Comparison of ENCODE assay signal across 7 mouse cellular contexts in the genomic region with DNA sequence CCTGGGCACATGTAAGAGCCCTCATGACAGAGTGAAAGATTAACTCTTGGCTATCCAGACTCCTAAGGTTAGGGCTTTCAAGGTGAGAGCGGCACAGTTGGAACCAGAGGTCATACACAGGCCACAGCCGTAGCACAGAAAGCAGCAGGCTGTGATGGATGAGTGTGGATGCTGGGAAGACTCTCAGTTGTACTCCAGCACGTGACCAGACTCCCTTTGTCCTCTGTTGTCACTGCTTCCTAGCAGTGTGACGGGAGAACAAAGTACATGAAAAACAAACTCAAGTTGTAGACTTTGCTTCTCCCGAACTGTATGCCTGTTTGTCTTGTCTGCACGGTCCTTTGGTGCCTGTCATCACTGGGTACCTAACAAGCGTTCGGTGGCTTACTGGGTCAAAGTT. TPM values are rescaled to one million over a fixed set of nuclear protein-coding genes. Genes with fewer than 3 reads are reported as not detected.
DNase-seq lines count a peak whose midpoint lies in the region; ATAC-seq and TF ChIP-seq lines count a peak whose summit lies in the region.

No protein-coding gene starts in this region.

- no peak for TF ChIP-seq CTCF in cerebellum, adult 2 months (IDR thresholded peaks at IDR 0.05; ENCODE audit: borderline replicate concordance, insufficient read depth, low read depth, low read length)

- no peak overlapping the region for H3K4me2 ChIP-seq in midbrain, embryonic 12.5 days (replicated peaks)

- peak; percentile 34; the same call in 1 of the 2 replicates for ATAC-seq in midbrain, embryonic 12.5 days (ENCODE audit: low FRiP score, low read depth)

- H3K4me1 ChIP-seq in midbrain, embryonic 12.5 days: peaks cover 16% of the 10 kb centered on the region
- peaks cover 4% of the 10 kb centered on the region; the same call in 1 of the 2 replicates for H3K4me1 ChIP-seq in cerebellum, adult 2 months (ENCODE audit: control insufficient read depth, insufficient read depth, low read length)

- 37% methylated on average over 8 of the region's 8 CpGs for WGBS in midbrain, embryonic 12.5 days
- WGBS in cerebellum, adult 2 months: 43% methylated on average over 8 of the region's 8 CpGs

- peak; percentile 26 for DNase-seq in adrenal gland, postnatal 14 days
- peak; percentile 39 for DNase-seq in embryo, embryonic 11.5 days (ENCODE audit: low read depth, low spot score)
- peak; percentile 75 to 84 for DNase-seq in kidney, adult 8-10 months
- DNase-seq in frontal cortex, postnatal 10 days (ENCODE audit: low spot score in 2 of 2): no peak
- DNase-seq in cerebellum, adult 2 months: no peak
- DNase-seq in right cerebral cortex, adult 18-20 months: no peak

- H3K27ac ChIP-seq in midbrain, embryonic 12.5 days (replicated peaks): no peak overlapping the region
- H3K27ac ChIP-seq in cerebellum, adult 2 months (ENCODE audit: insufficient read depth, low read length): no peak overlapping the region

- no peaks in the 10 kb centered on the region for H3K9me3 ChIP-seq in midbrain, embryonic 12.5 days

- H3K36me3 ChIP-seq in midbrain, embryonic 12.5 days: no peaks in the 10 kb centered on the region

- TF ChIP-seq POLR2A in cerebellum, adult 2 months (IDR thresholded peaks at IDR 0.05; ENCODE audit: borderline replicate concordance, insufficient read depth, low read length): no peak

- no peak overlapping the region for H3K9ac ChIP-seq in midbrain, embryonic 12.5 days (replicated peaks)

- no peaks in the 10 kb centered on the region for H3K27me3 ChIP-seq in midbrain, embryonic 12.5 days
- no peaks in the 10 kb centered on the region for H3K27me3 ChIP-seq in cerebellum, adult 2 months (ENCODE audit: control insufficient read depth, insufficient read depth, low read length)

- no peak overlapping the region for H3K4me3 ChIP-seq in midbrain, embryonic 12.5 days
- no peak overlapping the region for H3K4me3 ChIP-seq in cerebellum, adult 2 months (replicated peaks; ENCODE audit: insufficient read depth, low read depth, low read length)

RNA-seq across cellular contexts. Expression of gene Vwa8, which starts 1.8 kb away (rescaled TPM):
- total RNA-seq in adrenal gland, postnatal 14 days (2021): 154 and 175 TPM in 2 replicates
- polyA plus RNA-seq in midbrain, embryonic 12.5 days (2016; fragmentation: Nextera tagmentation; extraction: Ambion mirVana): 7.7 and 7.8 TPM in 2 replicates
- 45.4 and 46.7 TPM in 2 replicates for polyA plus RNA-seq in cerebellum, adult 2 months (2012; rRNA removed)

Comparison
In these comparisons a context has a peak if more than half of its experiments do, and no peak if none do; other contexts are left out.
1. DNase-seq: peak in adrenal gland, postnatal 14 days (single experiment), embryo, embryonic 11.5 days (single experiment) and kidney, adult 8-10 months (2 of 2); none in frontal cortex, postnatal 10 days (0 of 2), cerebellum, adult 2 months (0 of 2) and right cerebral cortex, adult 18-20 months (single experiment).